In the genomic region with DNA sequence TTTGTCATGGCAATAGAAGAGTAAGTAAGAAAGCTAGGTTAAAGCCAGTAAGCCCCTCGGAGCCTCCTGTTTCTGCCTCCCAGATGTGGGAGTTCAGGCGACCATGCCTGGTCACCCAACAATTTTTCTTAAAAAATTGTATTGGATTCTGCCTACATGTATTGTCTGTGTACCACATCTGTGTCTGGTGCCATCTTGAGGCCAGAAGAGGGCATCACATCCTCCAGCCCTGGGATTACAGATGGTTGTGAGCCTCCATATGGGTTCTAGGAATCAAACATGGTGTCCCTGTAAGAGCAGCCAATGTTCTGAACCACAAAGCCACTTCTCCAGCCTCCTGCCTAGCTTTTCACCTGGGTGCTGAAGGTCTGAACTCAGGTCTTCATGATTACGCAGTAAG, we compare ENCODE assay signal across 9 mouse cellular contexts. TPM values are rescaled to one million over a fixed set of nuclear protein-coding genes. Genes with fewer than 3 reads are reported as not detected.
DNase-seq lines count a peak whose midpoint lies in the region; ATAC-seq and TF ChIP-seq lines count a peak whose summit lies in the region.
"Had no signal": no experiment of that assay in that cellular context is flagged by ENCODE, and none has a peak within 500 bp of the region (broad histone marks: within the 10 kb centered on the region; RNA-seq: fewer than 3 reads in every experiment).

No protein-coding gene starts in this region.

- H3K9me3 ChIP-seq in heart, postnatal 0 days (replicated peaks; ENCODE audit: control insufficient read depth, low read length) = no peaks in the 10 kb centered on the region
- no peaks in the 10 kb centered on the region for H3K9me3 ChIP-seq in heart, embryonic 12.5 days (replicated peaks)
- H3K9me3 ChIP-seq in liver, embryonic 11.5 days (ENCODE audit: control insufficient read depth, low read length) = no peaks in the 10 kb centered on the region; the same call in 1 of the 2 replicates
- no peaks in the 10 kb centered on the region for H3K9me3 ChIP-seq in intestine, embryonic 16.5 days (ENCODE audit: control insufficient read depth, low read length)
- H3K9me3 ChIP-seq: embryonic facial prominence, embryonic 15.5 days had no signal

- peak; percentile 74 for TF ChIP-seq CTCF in heart, postnatal 0 days (IDR thresholded peaks at IDR 0.05; ENCODE audit: low read depth)

- H3K27me3 ChIP-seq in heart, postnatal 0 days (ENCODE audit: control insufficient read depth, insufficient read depth, low read length) = no peaks in the 10 kb centered on the region
- no peaks in the 10 kb centered on the region for H3K27me3 ChIP-seq in heart, embryonic 12.5 days (replicated peaks)
- H3K27me3 ChIP-seq in liver, embryonic 11.5 days (replicated peaks; ENCODE audit: control insufficient read depth, insufficient read depth, low read length) = no peaks in the 10 kb centered on the region
- no peaks in the 10 kb centered on the region for H3K27me3 ChIP-seq in intestine, embryonic 16.5 days (replicated peaks; ENCODE audit: control insufficient read depth, insufficient read depth, low read length)
- H3K27me3 ChIP-seq: embryonic facial prominence, embryonic 15.5 days had no signal

- H3K4me2 ChIP-seq in heart, postnatal 0 days (ENCODE audit: low read depth, low read length) = no peak overlapping the region
- no peak overlapping the region for H3K4me2 ChIP-seq in heart, embryonic 12.5 days
- H3K4me2 ChIP-seq in liver, embryonic 11.5 days = no peak overlapping the region
- no peak overlapping the region for H3K4me2 ChIP-seq in intestine, embryonic 16.5 days (ENCODE audit: low read depth, low read length)
- H3K4me2 ChIP-seq: embryonic facial prominence, embryonic 15.5 days had no signal

- H3K4me3 ChIP-seq in heart, postnatal 0 days (ENCODE audit: low read depth, low read length) = no peak overlapping the region
- no peak overlapping the region for H3K4me3 ChIP-seq in heart, embryonic 12.5 days
- no peak overlapping the region for H3K4me3 ChIP-seq in liver, embryonic 11.5 days (ENCODE audit: low read depth, low read length)
- H3K4me3 ChIP-seq in intestine, embryonic 16.5 days (ENCODE audit: low read length) = no peak overlapping the region
- H3K4me3 ChIP-seq: embryonic facial prominence, embryonic 15.5 days had no signal

- ATAC-seq in heart, postnatal 0 days (ENCODE audit: insufficient read depth, low read depth) = no peak
- ATAC-seq in heart, embryonic 12.5 days (ENCODE audit: insufficient number of reproducible peaks, low FRiP score) = no peak
- peak; percentile 30 for ATAC-seq in CD4-positive, CD25-positive, alpha-beta regulatory T cell, adult 4 months
- ATAC-seq in liver, embryonic 11.5 days (replicated peaks; ENCODE audit: low FRiP score) = no peak
- no peak for ATAC-seq in intestine, embryonic 16.5 days

- no peak for TF ChIP-seq EP300 in heart, postnatal 0 days (IDR thresholded peaks at IDR 0.05; ENCODE audit: low read depth)

- DNase-seq in heart, postnatal 0 days (ENCODE audit: low spot score) = no peak
- peak; percentile 14 for DNase-seq in 3134 (ENCODE audit: extremely low read depth, insufficient read length, low spot score)
- DNase-seq in cerebellum, postnatal 36 days = peak; percentile 49 to 53
- DNase-seq in liver, embryonic 11.5 days (ENCODE audit: low spot score) = peak; percentile 29
- DNase-seq in thymus, postnatal 25 days = peak; percentile 57

- no peaks in the 10 kb centered on the region for H3K4me1 ChIP-seq in heart, postnatal 0 days (ENCODE audit: control insufficient read depth, insufficient read depth)
- H3K4me1 ChIP-seq in heart, embryonic 12.5 days (replicated peaks) = peaks cover 3% of the 10 kb centered on the region; the same call in 1 of the 2 replicates
- H3K4me1 ChIP-seq in liver, embryonic 11.5 days (replicated peaks; ENCODE audit: control insufficient read depth, insufficient read depth, low read length) = no peaks in the 10 kb centered on the region; the same call in 1 of the 2 replicates
- H3K4me1 ChIP-seq in intestine, embryonic 16.5 days (ENCODE audit: control insufficient read depth, insufficient read depth, low read length) = no peaks in the 10 kb centered on the region
- H3K4me1 ChIP-seq: embryonic facial prominence, embryonic 15.5 days had no signal

- 85% methylated on average over 3 of the region's 3 CpGs for WGBS in heart, postnatal 0 days
- WGBS in heart, embryonic 12.5 days = 80% methylated on average over 3 of the region's 3 CpGs
- WGBS in liver, embryonic 11.5 days = 74% methylated on average over 3 of the region's 3 CpGs
- whole genome bisulfite sequencing in intestine, embryonic 16.5 days = 91% methylated on average over 3 of the region's 3 CpGs

- no peak overlapping the region for H3K27ac ChIP-seq in heart, postnatal 0 days (ENCODE audit: low read depth)
- H3K27ac ChIP-seq in heart, embryonic 12.5 days (ENCODE audit: poor library complexity, severe bottlenecking) = no peak overlapping the region
- no peak overlapping the region for H3K27ac ChIP-seq in liver, embryonic 11.5 days (ENCODE audit: low read depth, low read length)
- no peak overlapping the region for H3K27ac ChIP-seq in intestine, embryonic 16.5 days (ENCODE audit: low read length)
- H3K27ac ChIP-seq: embryonic facial prominence, embryonic 15.5 days had no signal

- no peaks in the 10 kb centered on the region for H3K36me3 ChIP-seq in heart, postnatal 0 days (replicated peaks; ENCODE audit: control insufficient read depth, insufficient read depth, low read length)
- no peaks in the 10 kb centered on the region for H3K36me3 ChIP-seq in heart, embryonic 12.5 days
- H3K36me3 ChIP-seq in liver, embryonic 11.5 days (ENCODE audit: control insufficient read depth, insufficient read depth, low read length) = no peaks in the 10 kb centered on the region
- no peaks in the 10 kb centered on the region for H3K36me3 ChIP-seq in intestine, embryonic 16.5 days (ENCODE audit: control insufficient read depth, insufficient read depth, low read length)
- H3K36me3 ChIP-seq: embryonic facial prominence, embryonic 15.5 days had no signal

- no peak overlapping the region for H3K9ac ChIP-seq in heart, postnatal 0 days (replicated peaks; ENCODE audit: low read depth, low read length)
- no peak overlapping the region for H3K9ac ChIP-seq in heart, embryonic 12.5 days
- H3K9ac ChIP-seq in liver, embryonic 11.5 days (ENCODE audit: low read depth, low read length) = no peak overlapping the region
- no peak overlapping the region for H3K9ac ChIP-seq in intestine, embryonic 16.5 days (ENCODE audit: low read depth, low read length)
- H3K9ac ChIP-seq: embryonic facial prominence, embryonic 15.5 days had no signal

RNA-seq across cellular contexts. Expression of a gene that starts 12.4 kb away (rescaled TPM):
- 32.3 and 36.1 TPM in 2 replicates for total RNA-seq in heart, postnatal 0 days (2014; rRNA removed; ENCODE audit: low replicate concordance)
- 24.3 and 26.3 TPM in 2 replicates for polyA plus RNA-seq in heart, postnatal 0 days (2015; fragmentation: Nextera tagmentation; extraction: Ambion mirVana)
- polyA plus RNA-seq in heart, embryonic 12.5 days (2016; fragmentation: Nextera tagmentation; extraction: Ambion mirVana) = 26.2 and 27.4 TPM in 2 replicates
- polyA plus RNA-seq in CD4-positive, CD25-positive, alpha-beta regulatory T cell, adult 4 months (2017; shearing (Covaris generic)) = 10 to 100 TPM; 10.7 to 10.8 TPM
- 45.9 and 47.5 TPM in 2 replicates for polyA plus RNA-seq in liver, embryonic 11.5 days (2014; fragmentation: Nextera tagmentation; extraction: Ambion mirVana)
- polyA plus RNA-seq in intestine, embryonic 16.5 days (2015; fragmentation: Nextera tagmentation; extraction: Ambion mirVana) = 4.7 and 17.1 TPM in 2 replicates

RNA-seq across cellular contexts. Expression of a gene that starts 38.5 kb away (rescaled TPM):
- 0.39 and 15.3 TPM in 2 replicates for total RNA-seq in heart, postnatal 0 days (2014; rRNA removed; ENCODE audit: low replicate concordance)
- 2.3 and 3.2 TPM in 2 replicates for polyA plus RNA-seq in heart, postnatal 0 days (2015; fragmentation: Nextera tagmentation; extraction: Ambion mirVana)
- polyA plus RNA-seq in heart, embryonic 12.5 days (2016; fragmentation: Nextera tagmentation; extraction: Ambion mirVana) = 3.5 and 3.6 TPM in 2 replicates
- polyA plus RNA-seq in CD4-positive, CD25-positive, alpha-beta regulatory T cell, adult 4 months (2017; shearing (Covaris generic)) = 100 to 1,000 TPM; 216 to 235 TPM
- polyA plus RNA-seq in liver, embryonic 11.5 days (2014; fragmentation: Nextera tagmentation; extraction: Ambion mirVana) = 13.4 and 14.7 TPM in 2 replicates
- 10.7 and 11.0 TPM in 2 replicates for polyA plus RNA-seq in intestine, embryonic 16.5 days (2015; fragmentation: Nextera tagmentation; extraction: Ambion mirVana)

Comparison
In these comparisons a context has a peak if more than half of its experiments do, and no peak if none do; other contexts are left out.
1. RNA of a gene that starts 38.5 kb away (polyA plus RNA-seq): 216 to 235 TPM in CD4-positive, CD25-positive, alpha-beta regulatory T cell, adult 4 months; 13.4 to 14.7 TPM in liver, embryonic 11.5 days, 10.7 to 11.0 TPM in intestine, embryonic 16.5 days, 3.5 to 3.6 TPM in heart, embryonic 12.5 days and 2.3 to 3.2 TPM in heart, postnatal 0 days; every median in the first group is over 10 times any median in the second.